Mouse (Mus musculus) embryonic fibroblast, embryonic 13.5 days (primary cell): ENCODE results near the gene Srrm4.

Experiments used
- CTCF ChIP-seq: IDR thresholded peaks from 2 replicates; pipeline ENCODE4 v1.5.1; 2011; ENCODE audit warnings: mild to moderate bottlenecking, control low read depth, low read length, moderate library complexity, borderline replicate concordance; ENCODE audit not compliant: insufficient read depth
- POLR2A ChIP-seq: IDR thresholded peaks from 2 replicates; pipeline ENCODE4 v1.6.1; 2011; ENCODE audit warnings: low read depth, mild to moderate bottlenecking, control low read depth, low read length, moderate library complexity

- no peak for TF ChIP-seq CTCF
- no peak for TF ChIP-seq POLR2A
Observed at GRCm38 (mm10) chr5:116400042-116400730, 191.4 kb downstream of the Srrm4 start.
